8 mouse cellular contexts compared by ENCODE assay signal in genomic region chr11:85233676-85234210, GRCm38 (mm10). TPM values are rescaled to one million over a fixed set of nuclear protein-coding genes. Genes with fewer than 3 reads are reported as not detected.
DNase-seq lines count a peak whose midpoint lies in the region; ATAC-seq and TF ChIP-seq lines count a peak whose summit lies in the region.

No protein-coding gene starts in this region.

- no peak for TF ChIP-seq POLR2A in brain, embryonic 14.5 days (IDR thresholded peaks at IDR 0.05; ENCODE audit: borderline replicate concordance, extremely low read depth, insufficient read depth, insufficient read length, poor library complexity, severe bottlenecking)

- H3K4me2 ChIP-seq in kidney, embryonic 16.5 days (replicated peaks; ENCODE audit: low read depth, low read length): peak overlapping the region; percentile 85
- H3K4me2 ChIP-seq in hindbrain, embryonic 11.5 days (replicated peaks; ENCODE audit: low read depth, low read length): peak overlapping the region; percentile 73

- no peak for DNase-seq in kidney, postnatal 14 days
- peak; percentile 12 for DNase-seq in brain, embryonic 14.5 days (ENCODE audit: low read depth)
- DNase-seq in hindbrain, embryonic 11.5 days (ENCODE audit: low spot score): peak; percentile 13
- DNase-seq in lung, postnatal 25 days (ENCODE audit: low spot score): peak; percentile 16
- no peak for DNase-seq in cerebellum, postnatal 10 days
- DNase-seq in cerebellum, adult 11-12 months: no peak
- DNase-seq in urinary bladder, postnatal 25 days (ENCODE audit: low spot score): no peak

- H3K4me3 ChIP-seq in kidney, embryonic 16.5 days (ENCODE audit: low read length): peak overlapping the region; percentile 100
- peak overlapping the region; percentile 97 for H3K4me3 ChIP-seq in hindbrain, embryonic 11.5 days (ENCODE audit: low read depth, low read length)

- ATAC-seq in kidney, embryonic 16.5 days (ENCODE audit: low FRiP score, low TSS enrichment): no peak
- ATAC-seq in hindbrain, embryonic 11.5 days (ENCODE audit: low FRiP score): no peak

- no peaks in the 10 kb centered on the region for H3K27me3 ChIP-seq in kidney, embryonic 16.5 days (ENCODE audit: insufficient read depth, low read length)
- H3K27me3 ChIP-seq in hindbrain, embryonic 11.5 days (ENCODE audit: control insufficient read depth, insufficient read depth, low read length): no peaks in the 10 kb centered on the region

- TF ChIP-seq CTCF in brain, embryonic 14.5 days (IDR thresholded peaks at IDR 0.05; ENCODE audit: borderline replicate concordance, extremely low read depth, insufficient read depth, insufficient read length): no peak

- WGBS in kidney, embryonic 16.5 days: 6% methylated on average over 9 of the region's 9 CpGs
- WGBS in hindbrain, embryonic 11.5 days: 23% methylated on average over 9 of the region's 9 CpGs

- H3K36me3 ChIP-seq in kidney, embryonic 16.5 days (ENCODE audit: insufficient read depth, low read length): 0 out of 2 replicates have a peak, but pooled peaks cover 14% of the 10 kb centered on the region
- H3K36me3 ChIP-seq in hindbrain, embryonic 11.5 days (ENCODE audit: control insufficient read depth, insufficient read depth, low read length): no peaks in the 10 kb centered on the region

- peak overlapping the region; percentile 99 for H3K27ac ChIP-seq in kidney, embryonic 16.5 days (ENCODE audit: low read length)
- H3K27ac ChIP-seq in hindbrain, embryonic 11.5 days (ENCODE audit: low read depth, low read length): peak overlapping the region; percentile 99; the same call in 1 of the 2 replicates

- H3K9ac ChIP-seq in kidney, embryonic 16.5 days (replicated peaks; ENCODE audit: low read length): peak overlapping the region; percentile 98
- H3K9ac ChIP-seq in hindbrain, embryonic 11.5 days (ENCODE audit: low read depth, low read length): peak overlapping the region; percentile 94

- H3K4me1 ChIP-seq in kidney, embryonic 16.5 days (ENCODE audit: insufficient read depth, low read length): peaks cover 13% of the 10 kb centered on the region
- no peaks in the 10 kb centered on the region; the same call in 1 of the 2 replicates for H3K4me1 ChIP-seq in hindbrain, embryonic 11.5 days (replicated peaks; ENCODE audit: control insufficient read depth, insufficient read depth, low read length)

- H3K9me3 ChIP-seq in kidney, embryonic 16.5 days (ENCODE audit: low read length): no peaks in the 10 kb centered on the region
- H3K9me3 ChIP-seq in hindbrain, embryonic 11.5 days (ENCODE audit: control insufficient read depth, low read length): no peaks in the 10 kb centered on the region

RNA-seq across cellular contexts. Expression of gene Appbp2, which starts 1.2 kb away (rescaled TPM):
- 44.8 and 44.9 TPM in 2 replicates for polyA plus RNA-seq in kidney, embryonic 16.5 days (2015; fragmentation: Nextera tagmentation; extraction: Ambion mirVana)
- 36.6 and 43.0 TPM in 2 replicates for polyA plus RNA-seq in brain, embryonic 14.5 days (2012; rRNA removed)
- polyA plus RNA-seq in hindbrain, embryonic 11.5 days (2014; fragmentation: Nextera tagmentation; extraction: Ambion mirVana): 65.0 and 65.5 TPM in 2 replicates

Comparison
In these comparisons a context has a peak if more than half of its experiments do, and no peak if none do; other contexts are left out.
1. DNase-seq: peak in brain, embryonic 14.5 days (single experiment), hindbrain, embryonic 11.5 days (single experiment) and lung, postnatal 25 days (single experiment); none in kidney, postnatal 14 days (single experiment), cerebellum, postnatal 10 days (0 of 2), cerebellum, adult 11-12 months (single experiment) and urinary bladder, postnatal 25 days (single experiment).